Mouse (Mus musculus): ENCODE measurements at regions not wholly inside any gene's neighbourhood (a gene's known extent, or its start where the extent isn't known, plus 50 kb on each side); places are given as distances from the start of the nearest gene placed in this dataset.

DNA sequence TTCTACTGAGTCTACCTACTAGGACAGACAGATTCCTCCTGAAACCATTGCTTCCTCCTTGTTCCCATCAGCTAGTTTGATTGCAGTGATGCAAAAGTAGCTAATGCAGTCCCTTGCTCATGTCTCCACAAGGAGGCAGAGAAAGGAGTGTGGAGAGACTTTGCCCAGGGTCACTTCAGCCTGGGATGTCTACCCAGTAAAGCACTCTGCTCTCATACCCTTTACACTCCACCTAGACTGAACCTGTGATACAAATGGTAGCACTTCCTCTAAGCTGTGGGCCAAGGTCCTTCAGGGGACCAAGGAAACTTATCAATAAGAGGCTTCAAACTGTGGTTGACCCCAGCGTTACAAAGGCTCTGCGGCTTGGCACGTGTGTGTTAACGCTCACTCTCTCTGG, 140.1 kb downstream of the Ddx11 start:
- ATAC-seq (replicated peaks; ENCODE audit: insufficient number of reproducible peaks, low FRiP score, low TSS enrichment, low read depth) (no peak), DNase-seq (ENCODE audit: low spot score) (no peak)
- Histone ChIP-seq H3K9me3 (replicated peaks; ENCODE audit: control insufficient read depth, low read length) (no peaks in the 10 kb centered on the region), H3K4me3 (ENCODE audit: low read depth, low read length) (no peak overlapping the region), H3K9ac (replicated peaks; ENCODE audit: low read length) (no peak overlapping the region), H3K27ac (replicated peaks; ENCODE audit: low read depth, low read length) (no peak overlapping the region), H3K36me3 (replicated peaks; ENCODE audit: control insufficient read depth, insufficient read depth, low read depth, low read length) (no peaks in the 10 kb centered on the region), H3K4me2 (ENCODE audit: low read depth, low read length) (no peak overlapping the region), H3K4me1 (ENCODE audit: control insufficient read depth, insufficient read depth, low read length) (no peaks in the 10 kb centered on the region), H3K27me3 (ENCODE audit: control insufficient read depth, insufficient read depth, low read length) (no peaks in the 10 kb centered on the region)
- 95% methylated on average over 4 of the region's 4 CpGs for WGBS

- Histone ChIP-seq H3K36me3 (replicated peaks; ENCODE audit: control insufficient read depth, insufficient read depth, low read depth, low read length) (no peaks in the 10 kb centered on the region), H3K4me1 (ENCODE audit: control insufficient read depth, insufficient read depth, low read length) (no peaks in the 10 kb centered on the region), H3K27ac (replicated peaks; ENCODE audit: low read depth, low read length) (no peak overlapping the region), H3K9ac (replicated peaks; ENCODE audit: low read length) (no peak overlapping the region), H3K27me3 (ENCODE audit: control insufficient read depth, insufficient read depth, low read length) (no peaks in the 10 kb centered on the region), H3K4me2 (ENCODE audit: low read depth, low read length) (no peak overlapping the region), H3K9me3 (replicated peaks; ENCODE audit: control insufficient read depth, low read length) (no peaks in the 10 kb centered on the region), H3K4me3 (ENCODE audit: low read depth, low read length) (no peak overlapping the region)
- WGBS: 91% methylated on average over 5 of the region's 5 CpGs
- no peak for DNase-seq (ENCODE audit: low spot score)
- no peak for ATAC-seq (replicated peaks; ENCODE audit: insufficient number of reproducible peaks, low FRiP score, low TSS enrichment, low read depth)
Observed at GRCm38 (mm10) chr17:66266803-66267202, 143.5 kb downstream of the Ddx11 start.

DNA sequence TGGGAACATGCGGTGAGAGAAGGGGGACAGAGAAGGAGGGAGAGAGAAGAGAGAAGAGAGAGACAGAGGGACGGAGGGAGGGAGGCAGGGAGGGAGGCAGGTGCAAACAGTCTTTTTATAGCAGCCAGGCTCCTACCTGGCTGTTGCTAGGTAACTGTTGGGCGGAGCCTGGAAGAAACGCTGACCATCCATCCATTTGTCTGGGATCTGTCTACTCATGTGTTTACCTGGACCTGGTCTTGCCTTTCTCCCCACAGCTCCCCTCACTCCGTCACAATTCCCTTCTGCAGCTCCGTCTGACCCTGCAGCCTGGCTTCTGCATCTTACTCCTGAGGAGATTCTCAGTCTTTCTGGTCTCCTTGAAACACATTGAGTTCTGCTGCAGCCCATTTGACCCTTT, 144.5 kb downstream of the Ddx11 start:
- DNase-seq (ENCODE audit: low spot score): no peak
- Histone ChIP-seq H3K9ac (replicated peaks; ENCODE audit: low read length) (no peak overlapping the region), H3K4me3 (ENCODE audit: low read depth, low read length) (no peak overlapping the region), H3K4me2 (ENCODE audit: low read depth, low read length) (no peak overlapping the region), H3K27ac (replicated peaks; ENCODE audit: low read depth, low read length) (no peak overlapping the region), H3K27me3 (ENCODE audit: control insufficient read depth, insufficient read depth, low read length) (no peaks in the 10 kb centered on the region), H3K9me3 (replicated peaks; ENCODE audit: control insufficient read depth, low read length) (no peaks in the 10 kb centered on the region), H3K4me1 (ENCODE audit: control insufficient read depth, insufficient read depth, low read length) (no peaks in the 10 kb centered on the region), H3K36me3 (replicated peaks; ENCODE audit: control insufficient read depth, insufficient read depth, low read depth, low read length) (no peaks in the 10 kb centered on the region)
- WGBS: 44% methylated on average over 6 of the region's 6 CpGs
- no peak for ATAC-seq (replicated peaks; ENCODE audit: insufficient number of reproducible peaks, low FRiP score, low TSS enrichment, low read depth)

DNA sequence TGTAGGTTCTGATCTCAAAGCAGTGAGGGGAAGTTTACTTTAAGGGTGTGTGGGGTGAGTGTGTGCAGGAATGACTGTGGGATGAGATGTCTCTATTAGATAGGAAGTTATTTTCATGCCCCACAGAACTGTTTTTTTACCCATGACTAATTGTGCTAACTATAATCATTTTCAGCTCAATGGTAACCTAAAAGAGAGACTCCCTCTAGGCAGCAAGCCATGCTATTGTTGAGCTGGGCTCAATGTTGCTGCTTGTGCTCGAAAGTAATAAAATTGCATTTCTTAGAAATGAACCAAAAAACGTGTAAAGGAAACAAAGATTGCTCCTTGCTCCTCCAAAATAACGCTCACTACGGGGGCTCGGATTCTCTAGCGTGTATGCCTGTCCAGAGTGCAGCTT, 146.2 kb downstream of the Ddx11 start:
- Histone ChIP-seq H3K4me2 (ENCODE audit: low read depth, low read length) (no peak overlapping the region), H3K36me3 (replicated peaks; ENCODE audit: control insufficient read depth, insufficient read depth, low read depth, low read length) (no peaks in the 10 kb centered on the region), H3K27ac (replicated peaks; ENCODE audit: low read depth, low read length) (no peak overlapping the region), H3K4me3 (ENCODE audit: low read depth, low read length) (no peak overlapping the region), H3K9ac (replicated peaks; ENCODE audit: low read length) (no peak overlapping the region), H3K9me3 (replicated peaks; ENCODE audit: control insufficient read depth, low read length) (no peaks in the 10 kb centered on the region), H3K27me3 (ENCODE audit: control insufficient read depth, insufficient read depth, low read length) (no peaks in the 10 kb centered on the region), H3K4me1 (ENCODE audit: control insufficient read depth, insufficient read depth, low read length) (no peaks in the 10 kb centered on the region)
- 74% methylated on average over 6 of the region's 6 CpGs for WGBS
- ATAC-seq (replicated peaks; ENCODE audit: insufficient number of reproducible peaks, low FRiP score, low TSS enrichment, low read depth) (no peak), DNase-seq (ENCODE audit: low spot score) (no peak)

DNA sequence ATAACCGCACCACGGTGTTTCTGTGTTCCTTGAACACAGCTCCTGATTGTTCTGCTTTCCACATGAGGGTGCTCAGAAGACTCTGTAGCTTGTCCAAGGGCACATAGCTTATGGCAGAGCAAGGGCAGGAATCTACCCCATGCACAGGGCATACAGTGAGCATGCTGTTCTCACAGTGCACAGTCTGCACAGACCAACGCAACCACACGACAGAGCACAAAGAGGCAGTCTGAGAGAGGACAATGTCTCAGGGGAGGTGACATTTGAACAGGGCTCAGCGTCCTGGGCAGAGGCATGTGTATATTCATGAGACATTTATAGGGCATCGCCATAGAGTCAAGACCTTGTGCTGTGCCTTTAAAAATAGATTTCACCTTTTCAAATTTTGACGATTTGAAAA, 148.6 kb downstream of the Ddx11 start:
- no peaks in the 10 kb centered on the region for H3K27me3 ChIP-seq (ENCODE audit: control insufficient read depth, insufficient read depth, low read length)
- WGBS: 72% methylated on average over 7 of the region's 7 CpGs
- H3K27ac ChIP-seq (replicated peaks; ENCODE audit: low read depth, low read length): no peak overlapping the region
- H3K9ac ChIP-seq (replicated peaks; ENCODE audit: low read length): no peak overlapping the region
- ATAC-seq (replicated peaks; ENCODE audit: insufficient number of reproducible peaks, low FRiP score, low TSS enrichment, low read depth): no peak
- H3K4me2 ChIP-seq (ENCODE audit: low read depth, low read length): no peak overlapping the region
- H3K4me1 ChIP-seq (ENCODE audit: control insufficient read depth, insufficient read depth, low read length): no peaks in the 10 kb centered on the region; the same call in 1 of the 2 replicates
- no peaks in the 10 kb centered on the region for H3K36me3 ChIP-seq (replicated peaks; ENCODE audit: control insufficient read depth, insufficient read depth, low read depth, low read length)
- H3K4me3 ChIP-seq (ENCODE audit: low read depth, low read length): no peak overlapping the region
- no peaks in the 10 kb centered on the region for H3K9me3 ChIP-seq (replicated peaks; ENCODE audit: control insufficient read depth, low read length)
- no peak for DNase-seq (ENCODE audit: low spot score)

GRCm38 (mm10) chr17:66276778-66277177, 153.5 kb downstream of the Ddx11 start:
- H3K36me3 ChIP-seq (replicated peaks; ENCODE audit: control insufficient read depth, insufficient read depth, low read depth, low read length): no peaks in the 10 kb centered on the region
- DNase-seq (ENCODE audit: low spot score) (peak; percentile 34), ATAC-seq (replicated peaks; ENCODE audit: insufficient number of reproducible peaks, low FRiP score, low TSS enrichment, low read depth) (peak; percentile 74)
- H3K27ac ChIP-seq (replicated peaks; ENCODE audit: low read depth, low read length): no peak overlapping the region
- H3K9me3 ChIP-seq (replicated peaks; ENCODE audit: control insufficient read depth, low read length): no peaks in the 10 kb centered on the region
- 50% methylated on average over 13 of the region's 13 CpGs for WGBS
- no peaks in the 10 kb centered on the region for H3K27me3 ChIP-seq (ENCODE audit: control insufficient read depth, insufficient read depth, low read length)
- no peak overlapping the region for H3K4me3 ChIP-seq (ENCODE audit: low read depth, low read length)
- H3K4me1 ChIP-seq (ENCODE audit: control insufficient read depth, insufficient read depth, low read length): no peaks in the 10 kb centered on the region; the same call in 1 of the 2 replicates
- H3K9ac ChIP-seq (replicated peaks; ENCODE audit: low read length): no peak overlapping the region
- H3K4me2 ChIP-seq (ENCODE audit: low read depth, low read length): no peak overlapping the region; the same call in 1 of the 2 replicates

- no peak overlapping the region for H3K27ac ChIP-seq (replicated peaks; ENCODE audit: low read depth, low read length)
- no peak overlapping the region for H3K4me3 ChIP-seq (ENCODE audit: low read depth, low read length)
- ATAC-seq (replicated peaks; ENCODE audit: insufficient number of reproducible peaks, low FRiP score, low TSS enrichment, low read depth) (no peak; the same call in 1 of the 2 replicates), DNase-seq (ENCODE audit: low spot score) (no peak)
- H3K4me1 ChIP-seq (ENCODE audit: control insufficient read depth, insufficient read depth, low read length): no peaks in the 10 kb centered on the region; the same call in 1 of the 2 replicates
- no peaks in the 10 kb centered on the region for H3K36me3 ChIP-seq (replicated peaks; ENCODE audit: control insufficient read depth, insufficient read depth, low read depth, low read length)
- no peaks in the 10 kb centered on the region for H3K27me3 ChIP-seq (ENCODE audit: control insufficient read depth, insufficient read depth, low read length)
- H3K4me2 ChIP-seq (ENCODE audit: low read depth, low read length): no peak overlapping the region
- no peaks in the 10 kb centered on the region for H3K9me3 ChIP-seq (replicated peaks; ENCODE audit: control insufficient read depth, low read length)
- 82% methylated on average over 5 of the region's 5 CpGs for WGBS
- no peak overlapping the region for H3K9ac ChIP-seq (replicated peaks; ENCODE audit: low read length)
Observed at GRCm38 (mm10) chr17:66278037-66278436, 154.7 kb downstream of the Ddx11 start.

GRCm38 (mm10) chr17:66285295-66285694, 162.0 kb downstream of the Ddx11 start:
- no peaks in the 10 kb centered on the region for H3K9me3 ChIP-seq (replicated peaks; ENCODE audit: control insufficient read depth, low read length)
- H3K27ac ChIP-seq (replicated peaks; ENCODE audit: low read depth, low read length): no peak overlapping the region
- 92% methylated on average over 10 of the region's 10 CpGs for WGBS
- no peaks in the 10 kb centered on the region for H3K4me1 ChIP-seq (ENCODE audit: control insufficient read depth, insufficient read depth, low read length)
- no peaks in the 10 kb centered on the region for H3K27me3 ChIP-seq (ENCODE audit: control insufficient read depth, insufficient read depth, low read length)
- no peak overlapping the region for H3K4me3 ChIP-seq (ENCODE audit: low read depth, low read length)
- no peaks in the 10 kb centered on the region for H3K36me3 ChIP-seq (replicated peaks; ENCODE audit: control insufficient read depth, insufficient read depth, low read depth, low read length)
- ATAC-seq (replicated peaks; ENCODE audit: insufficient number of reproducible peaks, low FRiP score, low TSS enrichment, low read depth) (no peak), DNase-seq (ENCODE audit: low spot score) (no peak)
- no peak overlapping the region for H3K9ac ChIP-seq (replicated peaks; ENCODE audit: low read length)
- H3K4me2 ChIP-seq (ENCODE audit: low read depth, low read length): no peak overlapping the region
